Mouse (Mus musculus) erythroblast, embryonic 14.5 days (primary cell): Measurements from ENCODE around the gene Nol12.

Experiments used
- GATA1 ChIP-seq: IDR thresholded peaks from 2 replicates; pipeline ENCODE4 v1.6.1; 2012; ENCODE audit warnings: low read length, inconsistent platforms, mixed read lengths
- TAL1 ChIP-seq: IDR thresholded peaks from 3 replicates; pipeline ENCODE4 v1.6.1; 2012; ENCODE audit warnings: low read length, inconsistent platforms, mixed read lengths

DNA sequence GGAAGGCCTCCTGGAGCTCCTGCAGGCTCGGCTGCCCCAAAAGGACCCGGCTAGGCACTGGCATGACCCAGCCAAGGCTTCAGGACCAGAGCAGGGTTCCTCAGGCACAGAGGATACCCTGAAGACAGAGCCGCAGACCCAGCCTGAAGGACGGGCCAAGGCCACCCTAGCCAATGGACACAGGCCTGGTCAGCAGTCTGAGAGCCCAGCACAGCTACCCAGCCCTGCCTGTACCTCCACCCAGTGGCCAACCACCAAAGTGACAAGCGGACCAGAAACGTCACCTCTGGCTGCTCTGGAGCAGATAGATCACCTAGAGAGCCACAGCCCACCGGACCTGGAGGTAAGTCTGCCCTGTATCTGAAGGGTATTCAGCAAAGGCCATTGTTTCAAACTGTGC lies 39.2 kb downstream of the Nol12 start:
- TF ChIP-seq TAL1 (no peak), GATA1 (no peak)
